Mouse (Mus musculus): Measurements from ENCODE around the gene Foxk2. TPM values are rescaled to one million over a fixed set of nuclear protein-coding genes. Genes with fewer than 3 reads are reported as not detected.

The Foxk2 gene
- polyA plus RNA-seq (2017; shearing (Covaris generic)): 2.3 TPM

DNA sequence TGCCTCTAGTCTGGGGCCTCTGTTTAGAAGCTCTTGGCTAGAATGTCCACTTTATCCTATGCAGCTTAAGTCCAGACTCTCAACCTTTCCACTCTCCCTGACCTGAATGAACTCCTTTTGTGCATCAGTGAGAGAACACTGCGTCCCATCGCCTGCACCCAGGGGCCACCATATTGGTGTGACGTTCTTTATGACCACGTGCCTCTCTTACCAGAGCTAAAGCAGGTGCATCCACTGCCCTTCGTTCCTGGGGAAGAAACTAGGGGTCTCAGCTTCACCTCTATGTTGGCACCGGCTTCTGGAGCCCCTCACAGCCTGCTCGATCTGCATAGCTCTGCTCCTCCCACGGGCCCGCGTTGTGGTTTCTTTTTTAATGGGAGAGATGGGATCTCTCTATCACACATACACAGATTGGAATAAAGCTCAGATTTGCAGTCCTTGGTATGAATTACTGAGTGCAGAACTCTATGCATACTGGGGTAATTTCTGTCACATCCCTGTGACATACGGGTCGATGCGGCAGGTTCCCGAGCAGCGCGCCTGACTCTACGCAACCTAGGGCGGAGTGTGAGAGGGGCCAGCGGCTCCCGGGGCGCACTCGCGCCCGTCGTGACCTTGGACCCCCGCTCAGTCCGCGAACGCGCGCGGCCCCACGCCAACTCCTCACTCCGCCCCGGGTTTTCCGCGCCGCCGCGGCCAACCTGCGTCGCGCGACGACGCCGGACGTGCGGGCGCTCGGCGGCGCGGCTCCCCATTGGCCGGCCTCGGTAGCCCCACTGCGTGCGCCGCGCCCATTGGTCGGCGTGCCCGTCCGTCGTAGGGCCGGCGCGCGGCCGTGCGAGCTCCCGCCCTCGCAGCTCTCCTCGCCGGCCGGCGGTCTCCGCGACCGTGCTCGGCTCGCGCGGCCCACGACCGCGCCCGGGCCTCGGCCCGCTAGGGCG lies at the start of gene Foxk2:
Gene Foxk2, plus strand, starts transcription at position 831 of the 941 bp plus-strand sequence.

DNA sequence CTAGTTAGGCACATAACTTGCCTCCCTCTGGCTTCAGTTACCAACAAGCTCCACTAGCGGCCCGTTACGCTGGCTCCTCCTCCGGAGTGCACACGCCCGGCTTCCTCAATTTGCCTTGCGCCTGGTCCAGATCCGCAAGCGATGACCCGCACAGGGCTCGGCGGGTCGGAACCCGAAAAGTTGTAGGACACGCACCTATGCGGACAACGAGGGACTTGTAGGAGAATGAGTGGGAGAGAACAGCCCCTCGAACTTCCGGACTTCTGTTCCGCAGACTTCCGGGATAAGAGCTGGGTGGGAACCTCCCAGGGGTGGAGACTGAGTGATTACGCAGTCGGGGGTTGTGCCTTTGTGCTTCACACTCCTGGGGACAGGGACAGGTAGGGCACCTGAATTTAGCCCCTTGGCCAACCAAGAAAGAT lies 30.8 kb upstream of the Foxk2 start, which contains the start of gene Cybc1:
Gene Cybc1, minus strand, starts transcription at position 305 of the 422 bp plus-strand sequence.

DNA sequence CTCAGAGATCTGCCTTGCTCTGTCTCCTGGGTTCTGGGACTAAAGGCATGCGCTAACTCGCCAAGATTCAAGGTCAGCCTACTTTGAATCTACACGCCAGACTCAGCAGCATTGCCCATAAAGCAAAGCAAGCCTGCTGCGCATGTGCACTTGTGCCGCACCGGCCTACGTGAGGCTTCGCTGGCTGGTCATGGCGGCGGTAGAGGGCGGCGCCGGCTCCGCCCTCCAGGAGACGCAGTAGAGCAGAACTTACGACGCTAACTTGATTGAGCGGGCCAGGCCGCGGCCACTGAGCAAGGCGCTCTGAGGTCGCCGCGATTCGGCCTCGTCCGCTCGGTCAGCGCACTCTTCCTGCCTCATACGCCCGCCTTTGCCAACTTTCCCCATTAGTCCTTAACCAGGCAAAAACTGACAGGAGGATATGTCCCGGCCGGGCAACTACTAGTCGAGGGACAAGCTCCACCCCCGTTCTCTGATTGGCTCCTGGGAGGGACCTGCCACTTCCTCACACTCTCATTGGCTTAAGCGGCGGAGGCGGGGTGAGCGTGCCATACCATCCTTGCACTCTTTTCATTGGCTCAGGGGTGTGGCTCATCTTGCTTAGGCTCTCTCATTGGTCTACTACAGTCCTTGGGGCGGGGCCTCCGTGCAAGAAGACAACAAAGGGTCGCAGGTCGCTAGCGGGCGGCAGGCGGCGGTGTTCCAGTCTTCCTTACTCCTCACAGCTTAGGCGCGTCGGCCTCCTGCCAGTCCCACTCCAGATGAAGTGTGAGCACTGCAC lies 23.0 kb upstream of the Foxk2 start, which contains the start of gene Narf:
Gene Narf, plus strand, starts transcription at position 690 of the 781 bp plus-strand sequence.

DNA sequence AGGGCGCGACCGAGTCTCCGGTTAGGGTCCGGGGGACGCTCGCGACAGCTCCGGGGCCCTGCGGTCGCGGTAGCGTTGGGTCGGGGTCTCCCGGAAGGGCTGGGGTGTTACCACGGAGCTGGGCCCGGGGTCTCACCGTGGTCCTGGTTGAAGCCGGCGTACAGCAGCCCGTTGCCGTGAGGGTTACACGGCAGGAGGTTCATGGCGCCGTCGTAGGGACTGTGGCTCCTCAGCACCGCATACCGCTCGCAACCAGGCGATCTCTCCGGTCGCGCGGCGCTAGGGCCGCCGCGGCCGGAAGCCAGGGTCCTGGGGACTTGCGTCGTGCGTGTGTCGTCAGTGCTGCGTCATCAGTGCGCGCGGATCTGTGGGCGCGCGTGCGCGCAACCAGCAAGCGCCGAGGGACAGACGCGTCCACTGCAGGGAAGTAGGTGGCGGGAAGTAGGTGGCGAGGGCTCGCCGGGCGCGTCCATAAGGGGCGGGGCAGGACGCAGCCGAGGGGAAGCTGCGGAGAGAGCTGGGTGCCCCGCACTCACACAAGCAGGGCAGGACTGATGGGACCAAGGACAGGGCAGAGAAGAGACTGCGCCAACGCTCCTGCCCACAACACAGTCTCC lies 94.4 kb downstream of the Foxk2 start, which contains the start of gene Wdr45b:
Gene Wdr45b, minus strand, starts transcription at position 355 of the 617 bp plus-strand sequence.

Other genes starting within 250 kb of the Foxk2 start
- 73.1 TPM for gene Cd7, start 220.6 kb upstream of the Foxk2 start, polyA plus RNA-seq (2017; shearing (Covaris generic))
- not detected for gene Sectm1b, start 196.4 kb upstream of the Foxk2 start, polyA plus RNA-seq (2017; shearing (Covaris generic))
- not detected for gene Sectm1a, start 178.8 kb upstream of the Foxk2 start, polyA plus RNA-seq (2017; shearing (Covaris generic))
- not detected for gene Tex19.2, start 141.3 kb upstream of the Foxk2 start, polyA plus RNA-seq (2017; shearing (Covaris generic))
- gene Tex19.1, start 113.8 kb upstream of the Foxk2 start, polyA plus RNA-seq (2017; shearing (Covaris generic)): not detected
- not detected for gene Uts2r, start 99.7 kb upstream of the Foxk2 start, polyA plus RNA-seq (2017; shearing (Covaris generic))
- gene Hexdc, start 55.6 kb upstream of the Foxk2 start, polyA plus RNA-seq (2017; shearing (Covaris generic)): 2.6 TPM
- gene Ogfod3, start 55.3 kb upstream of the Foxk2 start, polyA plus RNA-seq (2017; shearing (Covaris generic)): 9.8 TPM
- 132 TPM for gene Cybc1, start 30.7 kb upstream of the Foxk2 start, polyA plus RNA-seq (2017; shearing (Covaris generic))
- gene Narf, start 22.7 kb upstream of the Foxk2 start, polyA plus RNA-seq (2017; shearing (Covaris generic)): 40.3 TPM
- 55.0 TPM for gene Wdr45b, start 94.5 kb downstream of the Foxk2 start, polyA plus RNA-seq (2017; shearing (Covaris generic))
- not detected for gene Rab40b, start 128.3 kb downstream of the Foxk2 start, polyA plus RNA-seq (2017; shearing (Covaris generic))
- 0.89 TPM for gene Fn3krp, start 161.4 kb downstream of the Foxk2 start, polyA plus RNA-seq (2017; shearing (Covaris generic))
- gene Fn3k, start 174.9 kb downstream of the Foxk2 start, polyA plus RNA-seq (2017; shearing (Covaris generic)): 0.50 TPM
- gene Tbcd, start 192.0 kb downstream of the Foxk2 start, polyA plus RNA-seq (2017; shearing (Covaris generic)): 42.5 TPM